ENCODE assay signal across 28 mouse cellular contexts in the genomic region with DNA sequence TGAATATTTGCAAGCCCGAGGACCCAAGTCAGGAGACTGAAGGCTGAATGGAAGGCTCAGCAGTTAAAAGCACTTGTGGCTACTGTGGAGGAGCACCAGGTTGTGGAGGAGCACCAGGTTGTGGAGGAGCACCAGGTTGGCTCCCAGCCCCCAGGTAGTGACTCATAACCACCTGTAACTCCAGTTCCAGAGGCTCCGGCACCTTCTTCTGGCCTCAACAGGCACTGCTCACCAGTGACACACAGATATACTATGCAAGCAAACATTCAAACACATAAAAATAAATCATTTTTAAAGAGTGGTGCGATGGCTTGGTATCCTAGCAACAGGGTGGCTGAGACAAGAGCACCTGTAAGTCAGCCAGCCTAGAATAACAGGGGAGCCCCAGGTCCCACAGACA. TPM values are rescaled to one million over a fixed set of nuclear protein-coding genes. Genes with fewer than 3 reads are reported as not detected.
DNase-seq lines count a peak whose midpoint lies in the region; ATAC-seq and TF ChIP-seq lines count a peak whose summit lies in the region.
"Had no signal": no experiment of that assay in that cellular context is flagged by ENCODE, and none has a peak within 500 bp of the region (broad histone marks: within the 10 kb centered on the region; RNA-seq: fewer than 3 reads in every experiment).

No protein-coding gene starts in this region.

- no peak for TF ChIP-seq CTCF in lung, embryonic 14.5 days (IDR thresholded peaks at IDR 0.05; ENCODE audit: low read depth)

- H3K4me1 ChIP-seq in lung, embryonic 14.5 days (ENCODE audit: insufficient read depth), result peaks cover 36% of the 10 kb centered on the region
- H3K4me1 ChIP-seq in neural tube, embryonic 14.5 days (ENCODE audit: control insufficient read depth, insufficient read depth, low read length), result peaks cover 35% of the 10 kb centered on the region
- peaks cover 51% of the 10 kb centered on the region for H3K4me1 ChIP-seq in neural tube, embryonic 15.5 days
- peaks cover 46% of the 10 kb centered on the region for H3K4me1 ChIP-seq in stomach, embryonic 14.5 days (ENCODE audit: control insufficient read depth, insufficient read depth, low read length)

- no peaks in the 10 kb centered on the region for H3K27me3 ChIP-seq in lung, embryonic 14.5 days (ENCODE audit: insufficient read depth, low read length)
- no peaks in the 10 kb centered on the region for H3K27me3 ChIP-seq in neural tube, embryonic 14.5 days (ENCODE audit: control insufficient read depth, insufficient read depth, low read length)
- H3K27me3 ChIP-seq in neural tube, embryonic 15.5 days (replicated peaks), result no peaks in the 10 kb centered on the region
- H3K27me3 ChIP-seq in stomach, embryonic 14.5 days (ENCODE audit: control insufficient read depth, insufficient read depth, low read length), result no peaks in the 10 kb centered on the region
- H3K27me3 ChIP-seq: forebrain, embryonic 13.5 days; heart, embryonic 12.5 days; hindbrain, embryonic 13.5 days; limb, embryonic 15.5 days; liver, embryonic 13.5 days; lung, embryonic 15.5 days; midbrain, embryonic 15.5 days had no signal

- ATAC-seq in lung, embryonic 14.5 days (ENCODE audit: insufficient read depth), result no peak
- ATAC-seq in neural tube, embryonic 14.5 days (ENCODE audit: low read depth), result 0 out of 2 replicates have a peak, but pooled peaks have one; percentile 32
- no peak for ATAC-seq in neural tube, embryonic 15.5 days (ENCODE audit: low FRiP score)
- ATAC-seq in stomach, embryonic 14.5 days (ENCODE audit: insufficient number of reproducible peaks, insufficient read depth, low FRiP score, low read depth), result 0 out of 2 replicates have a peak, but pooled peaks have one; percentile 51
- ATAC-seq: forebrain, embryonic 13.5 days; midbrain, embryonic 15.5 days had no signal

- H3K4me3 ChIP-seq in lung, embryonic 14.5 days (ENCODE audit: low read depth, low read length), result no peak overlapping the region
- H3K4me3 ChIP-seq in neural tube, embryonic 14.5 days (ENCODE audit: low read depth, low read length), result no peak overlapping the region
- H3K4me3 ChIP-seq in neural tube, embryonic 15.5 days (replicated peaks), result no peak overlapping the region
- no peak overlapping the region for H3K4me3 ChIP-seq in stomach, embryonic 14.5 days (ENCODE audit: low read depth, low read length)
- H3K4me3 ChIP-seq: forebrain, embryonic 13.5 days; heart, embryonic 12.5 days; hindbrain, embryonic 13.5 days; limb, embryonic 10.5 days; limb, embryonic 15.5 days; liver, embryonic 13.5 days; lung, embryonic 15.5 days; midbrain, embryonic 15.5 days; myocyte had no signal

- H3K36me3 ChIP-seq in lung, embryonic 14.5 days (ENCODE audit: insufficient read depth), result peaks cover 12% of the 10 kb centered on the region; the same call in 1 of the 2 replicates
- no peaks in the 10 kb centered on the region for H3K36me3 ChIP-seq in neural tube, embryonic 14.5 days (ENCODE audit: control insufficient read depth, insufficient read depth, low read length)
- no peaks in the 10 kb centered on the region for H3K36me3 ChIP-seq in neural tube, embryonic 15.5 days
- peaks cover 3% of the 10 kb centered on the region; the same call in 1 of the 2 replicates for H3K36me3 ChIP-seq in stomach, embryonic 14.5 days (ENCODE audit: control insufficient read depth, insufficient read depth, low read length)
- H3K36me3 ChIP-seq: limb, embryonic 15.5 days; lung, embryonic 15.5 days; midbrain, embryonic 15.5 days had no signal

- 0 out of 2 replicates have a peak overlapping the region, but pooled peaks have one; percentile 10 for H3K4me2 ChIP-seq in lung, embryonic 14.5 days
- H3K4me2 ChIP-seq in neural tube, embryonic 14.5 days (ENCODE audit: low read depth, low read length), result no peak overlapping the region
- H3K4me2 ChIP-seq in neural tube, embryonic 15.5 days, result no peak overlapping the region
- H3K4me2 ChIP-seq in stomach, embryonic 14.5 days (replicated peaks; ENCODE audit: low read depth, low read length), result no peak overlapping the region
- H3K4me2 ChIP-seq: forebrain, embryonic 13.5 days; heart, embryonic 12.5 days; hindbrain, embryonic 13.5 days; limb, embryonic 15.5 days; liver, embryonic 13.5 days; lung, embryonic 15.5 days; midbrain, embryonic 15.5 days had no signal

- DNase-seq in lung, embryonic 14.5 days, result no peak
- no peak for DNase-seq in lung, postnatal 25 days (ENCODE audit: low spot score)
- DNase-seq in gastrocnemius, postnatal 4 days (ENCODE audit: low spot score in 2 of 2), result no peak
- DNase-seq: adrenal gland, postnatal 10 days; B cell, adult 2 months; cerebellum, adult 11 months; cerebellum, adult 9-10 months; cerebellum, postnatal 36 days; gastrocnemius, postnatal 25 days; heart, adult 18-20 months; heart, postnatal 4 days; kidney, adult 18-20 months; kidney, postnatal 10 days; layer of hippocampus, adult 9-11 months; liver, embryonic 13.5 days; right cerebral cortex, postnatal 25 days had no signal

- H3K9ac ChIP-seq in lung, embryonic 14.5 days, result no peak overlapping the region
- H3K9ac ChIP-seq in neural tube, embryonic 14.5 days (replicated peaks; ENCODE audit: low read depth, low read length), result no peak overlapping the region
- no peak overlapping the region for H3K9ac ChIP-seq in neural tube, embryonic 15.5 days (replicated peaks)
- H3K9ac ChIP-seq in stomach, embryonic 14.5 days (replicated peaks; ENCODE audit: low read depth, low read length), result no peak overlapping the region
- H3K9ac ChIP-seq: forebrain, embryonic 13.5 days; heart, embryonic 12.5 days; hindbrain, embryonic 13.5 days; limb, embryonic 15.5 days; liver, embryonic 13.5 days; lung, embryonic 15.5 days; midbrain, embryonic 15.5 days had no signal

- 0 out of 2 replicates have a peak overlapping the region, but pooled peaks have one; percentile 8 for H3K27ac ChIP-seq in lung, embryonic 14.5 days (ENCODE audit: low read depth)
- H3K27ac ChIP-seq in neural tube, embryonic 14.5 days (ENCODE audit: low read depth, low read length), result no peak overlapping the region
- H3K27ac ChIP-seq in neural tube, embryonic 15.5 days (replicated peaks), result no peak overlapping the region
- H3K27ac ChIP-seq in stomach, embryonic 14.5 days (ENCODE audit: low read length), result no peak overlapping the region
- H3K27ac ChIP-seq: forebrain, embryonic 13.5 days; hindbrain, embryonic 13.5 days; limb, embryonic 10.5 days; limb, embryonic 15.5 days; liver, embryonic 13.5 days; midbrain, embryonic 15.5 days had no signal

- H3K9me3 ChIP-seq in lung, embryonic 14.5 days (ENCODE audit: low read depth, low read length), result no peaks in the 10 kb centered on the region
- no peaks in the 10 kb centered on the region for H3K9me3 ChIP-seq in neural tube, embryonic 14.5 days (ENCODE audit: control insufficient read depth, low read length)
- H3K9me3 ChIP-seq in neural tube, embryonic 15.5 days (replicated peaks), result no peaks in the 10 kb centered on the region
- H3K9me3 ChIP-seq in stomach, embryonic 14.5 days (ENCODE audit: control insufficient read depth, low read depth, low read length), result no peaks in the 10 kb centered on the region
- H3K9me3 ChIP-seq: forebrain, embryonic 13.5 days; G1E; heart, embryonic 12.5 days; hindbrain, embryonic 13.5 days; limb, embryonic 10.5 days; limb, embryonic 15.5 days; liver, embryonic 13.5 days; lung, embryonic 15.5 days; midbrain, embryonic 15.5 days had no signal

- 49% methylated on average over 3 of the region's 3 CpGs for WGBS in lung, embryonic 14.5 days
- WGBS in neural tube, embryonic 14.5 days, result 67% methylated on average over 3 of the region's 3 CpGs
- 68% methylated on average over 3 of the region's 3 CpGs for WGBS in neural tube, embryonic 15.5 days
- 63% methylated on average over 3 of the region's 3 CpGs for WGBS in stomach, embryonic 14.5 days

RNA-seq across cellular contexts. Expression of gene Vgll4, which starts 58.3 kb away (rescaled TPM):
- 101 and 111 TPM in 2 replicates for polyA plus RNA-seq in lung, embryonic 14.5 days (2014; fragmentation: Nextera tagmentation; extraction: Ambion mirVana)
- 35.6 and 43.3 TPM in 2 replicates for polyA plus RNA-seq in neural tube, embryonic 14.5 days (2014; fragmentation: Nextera tagmentation; extraction: Ambion mirVana)
- 51.4 and 64.5 TPM in 2 replicates for polyA plus RNA-seq in neural tube, embryonic 15.5 days (2015; fragmentation: Nextera tagmentation; extraction: Ambion mirVana)
- polyA plus RNA-seq in stomach, embryonic 14.5 days (2014; fragmentation: Nextera tagmentation; extraction: Ambion mirVana), result 82.0 and 84.9 TPM in 2 replicates
- 10 to 100 TPM; 42.2 to 48.2 TPM for total RNA-seq in gastrocnemius, postnatal 4 days (2021)

Comparison
In these comparisons a context has a peak if more than half of its experiments do, and no peak if none do; other contexts are left out.
1. ATAC-seq: peak in neural tube, embryonic 14.5 days (single experiment) and stomach, embryonic 14.5 days (single experiment); none in lung, embryonic 14.5 days (single experiment) and neural tube, embryonic 15.5 days (single experiment).